Mouse (Mus musculus): Measurements from ENCODE around the gene Spint1.

- no peak for TF ChIP-seq CTCF (conservative IDR thresholded peaks at IDR 0.05; ENCODE audit: insufficient read depth, insufficient read length, low read depth, low read length)
- TF ChIP-seq POLR2A (IDR thresholded peaks at IDR 0.05; ENCODE audit: low read depth, low read length), result no peak
Observed at GRCm38 (mm10) chr2:119197493-119197892, 39.7 kb upstream of the Spint1 start.
